Mouse (Mus musculus): Measurements from ENCODE around the gene Fbxo24.
"Not testable (repeated sequence)": the region's sequence is repeated elsewhere in the genome, so short reads cannot be mapped to it uniquely, and the experiment has no call there.

Fbxo24 gene

DNA sequence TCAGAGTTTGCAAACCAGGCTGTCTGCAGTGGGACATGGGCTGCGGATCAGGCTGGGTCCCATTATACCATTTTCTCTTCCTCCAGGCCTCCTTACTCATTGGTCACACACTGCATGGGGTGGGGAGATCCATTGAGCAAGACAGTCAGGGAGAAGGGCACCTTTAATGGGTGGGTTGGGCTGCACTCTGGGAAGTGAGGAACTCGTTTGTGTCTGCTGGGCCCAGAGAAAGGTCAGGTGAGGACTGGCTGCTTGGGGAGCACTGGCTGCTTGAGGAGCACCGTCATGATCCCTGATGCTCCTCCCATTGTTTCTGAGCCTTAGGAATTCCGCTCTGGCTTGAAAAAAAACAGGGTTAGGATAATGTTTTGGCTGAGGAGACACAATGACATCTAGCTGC is 14.1 kb upstream of the Fbxo24 start:
- no peak for DNase-seq (ENCODE audit: low spot score in 2 of 2)

DNA sequence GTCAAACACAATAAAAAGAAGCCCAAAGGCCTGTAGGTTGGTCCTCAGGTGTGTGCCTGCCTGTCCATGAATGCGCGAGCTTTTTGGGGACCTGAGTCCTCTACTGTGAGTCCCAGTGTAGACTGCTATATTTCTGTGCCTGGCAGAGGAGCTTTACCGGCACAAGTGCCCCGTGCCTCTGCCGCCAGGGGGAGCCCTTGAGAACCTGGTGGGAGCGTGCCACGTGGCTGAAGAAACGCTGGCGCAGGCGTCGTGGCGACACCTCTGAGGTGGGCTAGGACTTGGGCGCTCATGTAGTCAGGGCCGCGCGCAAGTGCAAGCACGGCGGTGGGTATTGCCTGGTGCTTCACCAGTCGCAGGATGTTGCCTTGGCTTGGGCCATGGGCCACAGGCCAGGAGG is 12.3 kb upstream of the Fbxo24 start, which contains the start of gene Sap25:
Gene Sap25 (plus strand): TSS at position 281 of the 400 bp plus-strand sequence.
- DNase-seq (ENCODE audit: low spot score in 2 of 2), result no peak

DNA sequence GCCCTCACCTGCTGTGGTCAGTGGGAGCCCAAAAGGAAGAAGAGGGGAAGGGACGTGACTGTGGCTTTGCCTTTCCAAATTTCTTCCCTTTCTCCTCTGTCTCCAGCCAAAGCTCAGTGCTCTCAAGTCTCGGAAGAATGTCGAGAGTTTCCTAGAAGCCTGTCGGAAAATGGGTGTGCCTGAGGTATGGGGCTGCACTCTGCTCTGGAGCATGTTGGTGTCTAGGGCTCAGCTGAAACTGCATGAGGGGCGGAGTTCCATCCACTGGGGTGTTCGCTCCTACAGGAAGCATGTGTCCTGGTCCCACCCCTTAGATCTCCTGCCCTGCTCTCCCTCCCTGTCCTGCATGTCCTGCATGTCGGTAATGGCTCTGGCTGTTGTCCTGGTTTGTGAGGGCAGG is 10.7 kb upstream of the Fbxo24 start:
- no peak for DNase-seq (ENCODE audit: low spot score in 2 of 2)

DNA sequence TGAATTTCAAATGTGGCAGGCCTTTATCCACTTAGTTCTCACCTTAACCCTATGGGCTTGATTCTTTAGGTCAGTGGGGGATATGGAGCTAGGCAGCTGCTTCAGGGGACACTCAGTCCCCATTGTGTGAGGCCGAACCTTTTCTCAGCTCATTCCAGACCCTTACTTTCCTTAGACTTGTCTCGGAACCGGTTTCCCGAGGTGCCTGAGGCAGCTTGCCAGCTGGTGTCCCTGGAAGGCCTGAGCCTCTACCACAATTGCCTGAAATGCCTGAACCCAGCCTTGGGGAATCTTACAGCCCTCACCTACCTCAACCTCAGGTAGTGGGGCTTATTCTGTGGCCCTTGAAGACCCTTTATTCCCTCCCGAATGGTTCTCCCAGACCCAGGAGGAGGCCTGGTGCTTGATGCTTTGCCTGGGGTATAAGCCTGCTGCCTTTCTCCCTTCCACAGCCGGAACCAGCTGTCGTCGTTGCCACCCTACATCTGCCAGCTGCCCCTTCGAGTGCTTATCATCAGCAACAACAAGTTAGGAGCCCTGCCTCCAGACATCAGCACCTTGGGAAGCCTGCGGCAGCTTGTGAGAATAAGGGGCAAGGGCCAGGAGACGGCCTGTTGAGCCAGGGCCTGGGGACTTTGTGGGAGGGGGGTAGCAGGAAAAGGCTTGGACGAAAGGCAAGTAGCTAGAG is 4.7 kb upstream of the Fbxo24 start:
- no peak for DNase-seq (ENCODE audit: low spot score in 2 of 2)

DNA sequence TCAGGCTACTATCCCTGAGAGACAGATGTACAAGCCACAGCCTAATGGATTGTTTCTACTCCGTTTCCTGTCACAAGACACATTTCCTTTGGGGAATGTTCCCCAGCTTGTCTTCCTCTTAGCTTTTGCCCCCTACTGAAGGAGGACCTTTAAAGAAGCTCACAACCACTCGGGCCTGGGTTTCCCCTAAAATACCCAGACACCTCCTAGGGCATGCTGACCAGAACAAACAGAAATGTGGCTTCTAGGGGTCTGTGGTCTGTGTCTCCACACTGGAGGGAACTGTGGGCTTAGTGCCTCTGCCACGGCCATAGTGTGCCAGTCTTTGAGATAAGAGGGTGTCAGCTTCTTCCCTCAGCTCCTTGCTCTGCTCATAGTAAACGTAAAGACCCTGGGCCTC is 2.8 kb upstream of the Fbxo24 start:
- no peak for DNase-seq (ENCODE audit: low spot score in 2 of 2)

DNA sequence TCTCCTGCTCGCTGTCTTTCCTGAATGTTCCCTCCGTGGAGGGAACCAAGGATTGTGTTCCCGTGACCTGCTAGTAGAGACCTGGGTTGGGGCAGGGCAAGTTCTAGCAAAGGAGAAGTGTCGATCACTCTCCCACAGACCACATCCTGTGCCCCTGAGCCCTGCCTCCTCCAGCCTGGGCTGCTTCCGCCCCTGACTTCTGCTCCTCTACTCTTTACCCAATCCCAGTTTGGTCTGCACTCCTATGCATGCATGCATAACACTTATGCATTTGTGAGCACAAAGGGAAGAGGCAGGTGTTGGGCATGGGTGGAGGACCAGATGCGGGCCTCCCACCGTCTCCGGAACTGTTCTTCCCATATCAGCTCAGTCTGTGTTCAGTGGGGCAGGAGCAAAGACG is 2.4 kb upstream of the Fbxo24 start:
- no peak for DNase-seq (ENCODE audit: low spot score in 2 of 2)

- DNase-seq (ENCODE audit: low spot score in 2 of 2), result no peak
Observed at GRCm38 (mm10) chr5:137630602-137631001, 1.8 kb upstream of the Fbxo24 start.

DNA sequence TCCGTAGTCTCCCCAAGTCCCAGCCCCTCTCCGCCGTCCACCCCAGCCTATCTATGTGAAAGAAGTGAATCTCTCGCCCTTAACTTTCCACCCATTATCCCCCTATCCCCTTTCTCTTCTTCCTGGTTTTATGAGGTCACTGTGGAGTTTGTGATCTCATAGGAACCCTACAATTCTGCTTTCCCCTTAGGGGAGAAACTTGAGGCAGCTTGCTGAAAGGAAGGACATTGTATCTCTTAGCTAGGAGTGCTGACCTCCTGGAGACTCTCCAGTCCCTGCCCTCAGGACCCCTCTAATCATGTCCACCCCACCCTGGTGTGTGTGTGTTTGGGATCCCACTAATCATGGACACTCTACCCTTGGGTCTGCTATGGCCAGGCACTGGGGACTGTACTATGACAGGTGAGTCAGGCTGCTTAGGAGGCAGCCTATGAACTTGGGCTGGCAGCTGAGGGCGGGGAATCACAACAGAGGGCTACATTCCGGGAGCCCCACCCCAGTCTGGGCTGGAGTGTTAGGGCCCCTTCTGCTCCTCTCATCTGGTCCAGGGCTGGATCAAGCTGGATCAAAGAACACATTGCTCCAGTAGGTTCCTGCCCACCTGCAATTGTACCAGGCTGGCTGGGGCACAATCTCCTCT is 1.2 kb upstream of the Fbxo24 start:
- peak in 1 of 2 experiments; percentile 33 for DNase-seq (ENCODE audit: low spot score in 2 of 2)

DNA sequence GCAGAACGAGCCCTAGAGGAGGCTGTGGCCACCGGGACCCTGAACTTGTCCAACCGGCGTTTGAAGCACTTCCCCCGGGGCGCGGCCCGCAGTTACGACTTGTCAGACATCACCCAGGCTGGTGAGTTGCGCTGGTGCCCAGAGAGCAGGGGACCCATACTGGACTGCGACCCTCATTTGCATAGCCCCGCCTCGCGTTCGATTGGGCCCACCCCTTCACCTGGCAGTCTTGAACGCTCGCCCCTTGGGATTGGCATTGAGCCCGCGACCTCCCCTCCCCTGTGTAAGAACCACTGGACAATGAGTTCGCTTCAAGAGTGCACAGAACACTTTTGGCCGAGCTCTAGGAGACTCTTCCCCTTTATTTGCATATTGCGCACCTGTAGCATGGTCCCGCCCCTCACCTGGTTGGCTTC is 512 bp upstream of the Fbxo24 start:
- peak in 1 of 2 experiments; percentile 85 for DNase-seq (ENCODE audit: low spot score in 2 of 2)

DNA sequence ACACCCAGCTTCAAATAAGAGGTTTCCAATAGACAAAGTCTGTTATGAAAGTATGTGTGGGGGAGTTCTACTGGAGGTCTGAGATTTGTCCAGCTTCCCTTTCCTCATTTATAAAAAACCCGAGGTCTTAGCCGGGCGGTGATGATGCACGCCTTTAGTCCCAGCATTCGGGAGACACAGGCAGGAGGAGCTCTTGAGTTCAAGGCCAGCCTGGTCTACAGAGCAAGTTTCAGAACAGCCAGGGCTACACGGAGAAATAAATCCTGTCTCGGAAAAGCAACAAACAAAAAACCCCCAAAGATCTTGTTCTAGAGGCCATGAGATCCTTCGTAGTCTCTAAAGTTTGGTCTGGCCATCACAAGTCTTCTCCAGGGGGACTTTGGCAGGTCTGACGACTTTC is 811 bp downstream of the Fbxo24 start:
- no peak for DNase-seq (ENCODE audit: low spot score in 2 of 2)

DNA sequence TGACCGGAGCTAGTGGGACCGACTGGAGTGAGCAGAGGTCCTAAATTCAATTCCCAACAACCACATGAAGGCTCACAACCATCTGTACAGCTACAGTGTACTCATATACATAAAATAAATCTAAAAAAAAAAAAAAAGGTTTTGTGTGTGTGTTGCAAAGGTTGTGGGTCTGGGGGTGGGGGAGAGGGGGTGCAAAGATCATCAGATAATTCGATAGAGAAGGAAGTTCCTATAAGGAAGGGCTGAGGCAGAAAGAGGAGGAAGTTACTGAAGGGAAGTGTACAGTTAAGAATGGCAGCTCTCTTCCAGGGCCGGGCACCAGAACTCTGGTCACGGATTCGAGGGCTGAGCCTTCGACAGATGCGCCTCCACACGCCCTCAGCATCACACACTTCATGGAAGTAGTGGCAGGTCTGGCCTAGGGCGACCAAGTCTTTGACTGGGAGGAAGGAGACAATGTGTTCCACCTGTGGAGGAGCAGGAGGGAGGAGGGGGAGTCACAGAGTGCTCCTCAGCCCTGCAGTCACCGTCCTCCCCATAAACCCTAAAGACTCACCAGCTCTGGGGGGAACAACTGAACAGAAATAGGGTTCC is 4.8 kb downstream of the Fbxo24 start:
- DNase-seq (ENCODE audit: low spot score in 2 of 2), result no peak

DNA sequence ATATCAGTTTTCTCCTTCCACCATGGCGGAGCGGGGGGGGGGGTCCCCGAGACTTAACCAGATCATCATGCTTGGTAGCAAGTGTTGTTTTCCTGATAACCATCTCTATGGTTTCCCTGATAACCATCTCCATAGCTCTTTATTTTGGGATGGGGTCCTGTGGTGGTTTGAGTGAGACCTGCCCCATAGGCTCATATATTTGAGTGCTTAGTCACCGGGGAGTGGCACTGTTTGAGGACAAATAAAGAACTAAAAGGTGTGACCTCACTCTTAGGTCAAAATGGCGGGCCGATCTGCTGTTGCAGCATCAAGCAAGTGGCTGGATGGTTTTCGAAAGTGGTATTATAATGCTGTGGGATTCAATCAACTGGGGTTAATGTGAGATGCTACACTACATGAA is 13.5 kb downstream of the Fbxo24 start:
- no peak for DNase-seq (ENCODE audit: low spot score in 2 of 2)

DNA sequence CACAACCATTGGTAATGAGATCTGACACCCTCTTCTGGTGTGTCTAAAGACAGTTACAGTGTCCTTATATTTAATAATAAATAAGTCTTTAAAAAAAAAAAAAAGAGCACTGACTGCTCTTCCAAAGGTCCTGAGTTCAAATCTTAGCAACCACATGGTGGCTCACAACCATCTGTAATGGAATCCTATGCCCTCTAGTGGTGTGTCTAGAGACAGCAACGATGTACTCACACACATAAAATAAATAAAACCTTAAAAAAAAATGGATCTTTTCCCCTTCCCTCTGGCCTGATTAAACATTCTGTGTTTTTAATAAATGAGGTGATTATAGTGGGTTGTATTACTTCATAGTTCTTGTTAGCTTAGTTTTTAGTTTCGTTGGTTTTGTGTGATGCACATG is 13.9 kb downstream of the Fbxo24 start:
- not testable (repeated sequence) for DNase-seq (ENCODE audit: low spot score in 2 of 2)

DNA sequence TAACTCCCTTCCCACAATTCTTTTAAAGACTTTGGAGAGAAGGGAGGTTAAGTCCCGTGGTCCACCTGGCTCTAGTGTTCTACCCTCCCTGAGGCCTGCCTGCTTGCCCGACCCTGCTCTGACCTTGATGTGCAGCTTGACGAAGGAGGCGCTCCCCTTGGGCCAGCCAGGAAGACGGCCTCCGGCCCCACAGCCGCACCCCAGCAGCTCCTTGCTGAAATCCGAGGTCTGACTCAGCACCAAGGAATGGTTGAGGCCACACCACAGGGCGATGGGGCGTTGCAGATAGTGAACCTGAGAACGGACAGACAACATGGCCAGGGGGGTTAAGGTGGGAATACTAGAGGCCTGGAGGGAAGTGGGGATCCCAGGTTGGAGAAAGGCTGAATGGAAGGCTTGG is 15.3 kb downstream of the Fbxo24 start, which contains the start of gene Pcolce:
Gene Pcolce (minus strand): TSS at position 235 of the 400 bp plus-strand sequence.
- DNase-seq (ENCODE audit: low spot score in 2 of 2), result peak; percentile 65 to 83

DNA sequence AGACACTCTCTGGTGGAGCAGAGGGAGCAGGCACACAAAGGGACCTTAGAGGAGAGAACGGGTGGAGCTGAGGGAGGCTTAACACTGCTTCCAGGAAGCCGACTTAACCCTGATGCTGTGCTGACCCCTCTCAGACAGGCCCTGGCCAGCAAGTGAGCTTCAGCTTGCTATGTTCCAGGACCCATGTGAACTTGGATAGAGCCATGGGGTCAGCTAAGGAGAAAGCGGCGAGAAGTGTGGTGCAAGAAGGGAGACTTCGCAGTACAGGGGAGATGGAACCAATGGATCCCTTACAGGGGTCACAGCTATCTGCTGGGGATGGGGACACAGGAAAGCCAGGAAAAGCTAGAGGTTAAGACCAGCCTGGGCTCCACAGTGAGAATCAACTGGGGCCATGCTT is 15.7 kb downstream of the Fbxo24 start:
- peak in 1 of 2 experiments; percentile 23 for DNase-seq (ENCODE audit: low spot score in 2 of 2)

- DNase-seq (ENCODE audit: low spot score in 2 of 2), result peak; percentile 44 to 59
Observed at GRCm38 (mm10) chr5:137611245-137611602, 17.6 kb downstream of the Fbxo24 start.

DNA sequence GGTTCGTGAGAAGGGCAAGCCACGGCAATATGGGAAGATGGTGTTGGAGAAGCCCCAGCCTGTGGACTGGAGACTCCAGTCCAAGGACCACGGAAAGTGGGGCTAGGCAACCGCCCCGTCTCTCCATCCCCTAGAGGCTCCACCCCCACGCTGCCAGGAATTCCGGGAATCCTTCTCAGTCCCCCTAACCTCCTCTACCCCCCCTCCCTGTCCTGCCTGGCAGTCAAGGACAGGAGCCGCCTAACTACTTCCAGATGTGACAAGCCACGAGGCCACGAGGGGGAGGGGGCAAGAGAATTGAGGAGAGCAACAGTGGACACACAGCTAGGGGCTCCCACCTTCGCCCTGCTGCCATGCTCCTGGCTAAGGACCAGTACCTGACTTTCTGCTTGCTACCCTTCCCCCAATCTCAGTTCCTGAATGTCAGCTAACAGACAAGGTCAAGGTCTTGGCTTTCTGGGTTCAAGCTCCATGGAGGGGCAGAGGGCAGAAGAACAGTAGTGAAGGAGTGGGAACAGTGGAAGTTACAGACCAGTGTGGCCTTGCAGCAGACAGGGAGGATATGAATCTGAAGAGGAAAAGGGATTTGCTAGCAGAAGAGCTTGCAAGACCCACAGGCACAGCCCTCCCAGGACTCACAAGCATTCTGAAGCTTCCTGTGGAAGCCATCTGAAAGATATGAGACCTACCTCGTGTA is 18.1 kb downstream of the Fbxo24 start:
- DNase-seq (ENCODE audit: low spot score in 2 of 2), result peak in 1 of 2 experiments; percentile 60

DNA sequence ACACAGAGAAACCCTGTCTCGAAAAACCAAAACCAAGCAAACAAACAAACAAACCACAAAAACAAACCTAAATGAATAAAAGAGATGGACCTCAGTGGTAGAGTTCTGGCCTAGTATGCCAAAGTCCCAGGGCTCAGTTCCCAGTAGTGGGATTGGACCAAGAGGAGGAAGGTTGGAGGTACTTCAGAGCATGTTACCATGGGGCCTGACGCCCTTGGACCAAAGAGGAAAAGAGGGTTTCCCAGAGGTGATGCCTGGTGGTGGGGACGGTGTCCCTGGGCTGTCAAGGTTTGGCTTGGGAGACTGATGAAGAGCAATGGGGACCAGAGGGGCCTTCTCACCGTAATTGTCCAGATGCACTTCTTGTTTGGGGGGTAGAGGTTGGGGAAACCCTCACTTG is 18.7 kb downstream of the Fbxo24 start:
- no peak for DNase-seq (ENCODE audit: low spot score in 2 of 2)

- no peak for DNase-seq (ENCODE audit: low spot score in 2 of 2)
Observed at GRCm38 (mm10) chr5:137609292-137609691, 19.5 kb downstream of the Fbxo24 start.

DNA sequence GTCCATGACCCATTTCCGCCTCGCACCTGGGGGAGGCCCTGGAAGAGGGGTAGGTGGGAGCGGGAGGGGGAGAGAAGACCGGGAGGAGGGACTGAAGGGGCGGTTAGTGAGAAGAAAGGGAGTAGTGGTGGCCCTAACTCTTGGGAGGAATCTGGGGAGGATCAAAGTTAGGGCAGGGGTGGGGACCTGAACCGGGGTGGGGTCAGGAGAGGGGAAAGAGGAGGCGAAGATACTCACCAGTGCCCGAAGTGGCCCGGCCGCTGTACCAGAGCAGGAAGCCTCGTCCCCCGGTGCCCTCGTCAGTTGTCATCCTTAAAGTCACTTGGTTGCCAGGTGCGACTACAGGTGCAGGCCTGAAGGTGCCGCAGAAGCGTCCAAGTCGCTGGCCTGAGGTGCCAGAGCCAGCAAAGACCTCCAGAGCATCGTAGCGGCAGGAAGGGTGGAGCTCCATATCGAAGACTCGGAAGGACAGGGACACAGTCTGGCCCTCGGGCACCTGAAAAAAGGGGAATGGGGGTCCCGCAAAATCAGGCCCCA is 20.1 kb downstream of the Fbxo24 start:
- DNase-seq (ENCODE audit: low spot score in 2 of 2), result no peak

DNA sequence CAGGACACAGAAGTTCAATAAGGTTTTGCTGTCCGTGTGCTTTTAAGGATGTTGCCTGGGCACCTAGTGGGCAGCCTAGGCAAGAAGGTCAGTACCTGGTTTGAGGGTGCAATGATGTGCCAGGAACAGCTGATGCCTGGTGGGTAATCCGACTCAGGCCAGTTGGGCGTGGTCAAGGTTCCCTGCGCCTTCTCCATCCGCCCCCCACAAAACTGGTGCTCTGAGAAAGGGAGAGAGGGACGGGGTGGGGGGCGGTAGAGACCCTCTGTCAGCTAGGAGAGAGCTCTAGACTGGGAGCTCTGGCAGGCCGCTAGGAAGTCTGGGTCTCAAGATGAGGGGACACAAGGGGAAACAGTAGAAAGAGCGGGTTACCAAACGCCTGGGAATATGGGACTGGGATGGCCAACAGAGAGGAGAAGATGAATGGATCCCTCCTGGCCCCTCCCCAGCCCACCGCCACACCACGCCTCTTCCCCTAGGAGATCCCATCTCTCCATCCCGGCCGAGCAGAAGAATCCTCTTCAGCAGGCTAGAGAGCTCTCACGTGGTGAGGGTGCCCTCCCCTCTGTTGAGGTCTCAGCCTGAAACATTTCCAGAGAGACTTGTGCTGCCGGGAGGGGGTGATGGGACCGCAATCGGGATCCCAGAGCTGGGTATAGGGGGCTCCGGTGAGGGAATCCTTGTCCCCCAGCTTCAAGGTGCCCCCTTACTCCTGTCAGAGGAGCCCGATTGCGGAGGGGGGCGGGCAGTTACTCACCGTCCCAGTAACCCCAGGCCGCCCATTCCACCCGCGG is 20.7 kb downstream of the Fbxo24 start:
- no peak for DNase-seq (ENCODE audit: low spot score in 2 of 2)
